Mouse (Mus musculus): Measurements from ENCODE around the gene Med27. TPM values are rescaled to one million over a fixed set of nuclear protein-coding genes. Genes with fewer than 3 reads are reported as not detected.

The Med27 gene
- polyA plus RNA-seq, 1 experiment from 2014 or later, result 40.6 TPM

DNA sequence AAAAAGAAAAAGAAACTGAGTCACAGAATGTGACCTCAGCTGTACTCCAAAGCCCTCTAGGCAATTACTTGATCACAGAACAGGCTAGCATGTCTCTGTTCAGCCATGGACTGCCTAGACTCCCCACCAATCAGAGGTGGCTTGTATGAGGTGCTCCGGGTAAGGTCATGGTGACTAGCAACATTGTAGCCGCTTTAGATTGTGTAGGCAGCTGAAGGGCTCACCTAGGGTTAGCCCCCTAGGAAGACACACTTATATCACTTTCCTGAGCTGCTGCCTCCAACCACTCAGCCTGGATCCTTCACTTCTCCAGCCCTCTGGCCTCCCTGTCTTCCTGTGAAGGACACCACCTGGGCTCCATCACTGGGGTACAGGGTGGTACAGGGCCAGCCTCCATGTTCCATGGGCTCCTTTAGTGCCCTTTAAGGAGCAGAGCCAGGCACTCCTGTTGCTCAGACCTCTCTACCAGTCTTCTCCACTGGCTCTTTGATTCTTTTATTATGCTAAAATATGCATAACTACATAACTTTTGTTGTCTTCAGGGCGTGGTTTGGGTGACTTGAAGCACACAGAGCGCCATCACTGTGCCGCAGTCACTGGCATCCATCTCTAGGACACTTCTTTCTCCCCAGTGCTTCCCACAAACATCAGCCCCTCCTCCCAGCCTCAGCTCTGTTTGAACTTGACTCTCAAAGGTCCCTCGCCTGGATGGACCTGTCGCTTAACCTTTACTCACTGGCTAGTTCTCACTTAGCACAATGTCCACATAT lies 205.4 kb downstream of the Med27 start:
- Histone ChIP-seq H3K4me1 (ENCODE audit: control insufficient read depth, insufficient read depth, low read length) (peaks cover under 1% of the 10 kb centered on the region; the same call in 1 of the 2 replicates), H3K27ac (ENCODE audit: low read depth, low read length) (no peak overlapping the region), H3K4me2 (no peak overlapping the region), H3K9me3 (replicated peaks; ENCODE audit: control insufficient read depth, low read length) (no peaks in the 10 kb centered on the region), H3K9ac (ENCODE audit: low read depth, low read length) (no peak overlapping the region), H3K4me3 (ENCODE audit: low read depth, low read length) (no peak overlapping the region), H3K27me3 (ENCODE audit: control insufficient read depth, insufficient read depth, low read length) (no peaks in the 10 kb centered on the region), H3K36me3 (ENCODE audit: control insufficient read depth, insufficient read depth, low read length) (no peaks in the 10 kb centered on the region)
- WGBS (ENCODE audit: insufficient replicate concordance), result 71% methylated on average over 7 of the region's 7 CpGs
- no peak for ATAC-seq (replicated peaks; ENCODE audit: insufficient number of reproducible peaks, low FRiP score, low TSS enrichment)

DNA sequence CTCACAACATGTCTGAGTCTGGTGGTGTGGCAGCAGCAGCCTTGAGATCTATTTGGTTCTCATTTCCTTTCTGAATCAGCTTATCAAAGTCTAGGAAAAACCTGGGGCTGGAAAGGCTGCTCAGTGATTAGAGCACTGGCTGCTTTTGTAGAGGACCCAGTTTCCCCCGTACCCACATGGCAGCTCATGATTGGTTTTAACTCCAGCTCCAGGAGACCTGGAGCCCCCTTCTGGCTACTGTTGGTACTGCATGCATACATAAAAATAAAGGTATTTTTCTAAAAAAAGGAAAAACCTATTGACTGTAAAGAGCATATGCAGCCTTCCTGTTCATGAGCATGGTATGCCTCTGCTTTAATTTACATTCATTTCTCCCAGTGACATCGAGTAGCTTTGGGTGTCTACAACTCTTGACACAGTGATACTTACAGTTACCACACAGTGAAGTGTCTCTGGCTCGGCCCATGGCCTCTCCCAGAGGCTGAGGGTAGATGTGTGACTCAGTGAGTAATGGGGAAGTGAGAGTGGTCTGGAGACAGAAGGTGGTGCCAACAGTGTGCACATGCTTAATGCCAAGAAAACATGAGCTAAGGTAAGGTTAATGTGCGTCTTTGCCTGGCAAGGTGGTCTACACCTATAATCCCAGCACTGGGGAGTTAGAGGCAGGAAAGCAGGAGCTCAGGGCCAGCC lies 207.5 kb downstream of the Med27 start:
- Histone ChIP-seq H3K4me3 (ENCODE audit: low read depth, low read length) (no peak overlapping the region), H3K4me1 (ENCODE audit: control insufficient read depth, insufficient read depth, low read length) (no peaks in the 10 kb centered on the region), H3K9ac (ENCODE audit: low read depth, low read length) (no peak overlapping the region), H3K9me3 (replicated peaks; ENCODE audit: control insufficient read depth, low read length) (no peaks in the 10 kb centered on the region), H3K27me3 (ENCODE audit: control insufficient read depth, insufficient read depth, low read length) (no peaks in the 10 kb centered on the region), H3K36me3 (ENCODE audit: control insufficient read depth, insufficient read depth, low read length) (no peaks in the 10 kb centered on the region), H3K27ac (ENCODE audit: low read depth, low read length) (no peak overlapping the region), H3K4me2 (no peak overlapping the region)
- 61% methylated on average over 4 of the region's 4 CpGs for WGBS (ENCODE audit: insufficient replicate concordance)
- no peak for ATAC-seq (replicated peaks; ENCODE audit: insufficient number of reproducible peaks, low FRiP score, low TSS enrichment)

DNA sequence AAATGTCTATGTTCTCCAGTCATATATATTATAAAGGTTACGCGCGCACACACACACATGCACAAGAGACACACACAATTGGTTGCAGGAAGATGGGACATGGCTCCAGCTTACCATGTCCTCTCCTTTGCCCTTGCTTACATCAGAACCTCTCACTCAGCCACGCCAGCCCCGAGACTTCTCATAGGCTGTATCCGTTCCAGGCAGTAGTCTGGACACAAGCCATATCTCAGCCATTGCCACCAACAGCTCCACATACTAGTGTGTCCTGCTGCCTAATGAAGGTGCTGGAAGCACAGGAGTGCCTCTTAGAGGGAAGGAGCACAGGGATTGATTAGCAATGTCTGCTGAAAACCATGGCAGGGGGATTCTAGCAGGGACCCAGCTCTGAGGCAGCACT lies 211.9 kb downstream of the Med27 start:
- Histone ChIP-seq H3K9ac (ENCODE audit: low read depth, low read length) (no peak overlapping the region), H3K4me1 (ENCODE audit: control insufficient read depth, insufficient read depth, low read length) (no peaks in the 10 kb centered on the region), H3K27me3 (ENCODE audit: control insufficient read depth, insufficient read depth, low read length) (no peaks in the 10 kb centered on the region), H3K9me3 (replicated peaks; ENCODE audit: control insufficient read depth, low read length) (no peaks in the 10 kb centered on the region), H3K4me2 (no peak overlapping the region), H3K27ac (ENCODE audit: low read depth, low read length) (no peak overlapping the region), H3K36me3 (ENCODE audit: control insufficient read depth, insufficient read depth, low read length) (no peaks in the 10 kb centered on the region), H3K4me3 (ENCODE audit: low read depth, low read length) (no peak overlapping the region)
- no peak for ATAC-seq (replicated peaks; ENCODE audit: insufficient number of reproducible peaks, low FRiP score, low TSS enrichment)
- WGBS (ENCODE audit: insufficient replicate concordance), result 85% methylated on average over 6 of the region's 6 CpGs

DNA sequence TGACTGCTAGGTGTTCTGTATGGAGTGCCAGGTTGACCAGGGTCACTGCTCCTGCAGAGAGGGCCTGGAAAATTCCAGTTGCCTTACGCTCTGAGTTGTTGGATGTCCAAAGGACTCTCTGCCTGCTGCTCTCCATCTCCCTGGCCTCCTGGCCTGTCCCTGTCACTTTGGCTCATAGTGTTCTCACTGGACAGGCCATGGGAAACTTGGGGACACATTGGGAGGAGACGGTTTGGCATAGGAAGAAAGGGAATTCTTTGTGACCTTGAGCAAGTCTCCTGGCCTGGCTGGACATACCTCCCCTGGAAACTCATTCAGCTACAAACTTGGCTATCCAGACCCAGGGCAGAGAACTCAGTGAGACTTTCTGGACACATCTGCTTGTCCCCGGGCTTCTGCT lies 213.3 kb downstream of the Med27 start:
- no peak overlapping the region for H3K4me3 ChIP-seq (ENCODE audit: low read depth, low read length)

DNA sequence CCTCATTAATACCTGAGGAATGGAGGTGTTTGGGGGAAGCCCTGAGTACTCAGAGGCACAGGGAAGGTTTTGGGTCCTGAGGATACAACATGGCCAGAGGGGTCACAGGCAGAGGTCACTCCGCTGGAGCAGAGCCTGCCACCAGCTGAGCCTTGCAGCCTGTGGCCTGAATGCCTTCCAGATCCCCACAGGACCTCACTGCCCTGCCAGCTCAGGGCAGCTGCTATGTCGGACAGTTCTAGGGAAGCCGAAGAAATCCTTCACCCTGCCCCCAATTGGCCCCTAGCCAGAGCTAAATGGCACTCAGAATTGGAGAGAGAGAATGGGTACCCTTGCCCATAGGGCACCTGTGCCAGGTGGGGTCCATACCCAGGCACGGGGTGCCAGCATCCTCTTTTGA lies 214.8 kb downstream of the Med27 start:
- Histone ChIP-seq H3K4me1 (ENCODE audit: control insufficient read depth, insufficient read depth, low read length) (peaks cover 3% of the 10 kb centered on the region; the same call in 1 of the 2 replicates), H3K4me3 (ENCODE audit: low read depth, low read length) (no peak overlapping the region), H3K9ac (ENCODE audit: low read depth, low read length) (no peak overlapping the region), H3K27me3 (ENCODE audit: control insufficient read depth, insufficient read depth, low read length) (no peaks in the 10 kb centered on the region), H3K4me2 (no peak overlapping the region), H3K9me3 (replicated peaks; ENCODE audit: control insufficient read depth, low read length) (no peaks in the 10 kb centered on the region), H3K36me3 (ENCODE audit: control insufficient read depth, insufficient read depth, low read length) (no peaks in the 10 kb centered on the region), H3K27ac (ENCODE audit: low read depth, low read length) (no peak overlapping the region)
- no peak for ATAC-seq (replicated peaks; ENCODE audit: insufficient number of reproducible peaks, low FRiP score, low TSS enrichment)
- WGBS (ENCODE audit: insufficient replicate concordance), result 67% methylated on average over 4 of the region's 4 CpGs

More for the DNA sequence above, 213.3 kb downstream of the Med27 start:
- WGBS (ENCODE audit: insufficient replicate concordance), result 67% methylated on average over 3 of the region's 3 CpGs
- Histone ChIP-seq H3K9ac (ENCODE audit: low read depth, low read length) (no peak overlapping the region), H3K4me2 (no peak overlapping the region), H3K27me3 (ENCODE audit: control insufficient read depth, insufficient read depth, low read length) (no peaks in the 10 kb centered on the region), H3K36me3 (ENCODE audit: control insufficient read depth, insufficient read depth, low read length) (no peaks in the 10 kb centered on the region), H3K9me3 (replicated peaks; ENCODE audit: control insufficient read depth, low read length) (no peaks in the 10 kb centered on the region), H3K27ac (ENCODE audit: low read depth, low read length) (no peak overlapping the region), H3K4me1 (ENCODE audit: control insufficient read depth, insufficient read depth, low read length) (no peaks in the 10 kb centered on the region)
- ATAC-seq (replicated peaks; ENCODE audit: insufficient number of reproducible peaks, low FRiP score, low TSS enrichment), result no peak

DNA sequence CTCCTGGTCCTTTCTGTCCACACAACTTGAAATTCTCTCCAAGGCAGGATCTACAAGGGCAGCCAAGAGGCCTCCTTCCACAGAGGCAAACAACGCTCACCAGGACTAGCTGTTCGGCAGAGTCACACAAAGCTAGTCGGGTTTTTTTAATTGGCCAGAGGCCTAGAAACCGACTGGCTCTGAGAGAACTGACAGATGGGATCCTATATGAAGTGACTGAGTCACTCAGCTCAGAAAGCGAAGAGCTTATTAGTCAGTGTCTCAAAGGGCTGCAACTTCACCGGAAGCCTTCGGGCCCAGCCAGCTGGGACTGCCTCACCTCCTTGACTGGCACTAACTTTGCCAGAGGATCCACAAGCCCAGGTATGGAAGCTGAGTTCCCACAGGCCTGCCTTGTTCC lies 217.4 kb downstream of the Med27 start:
- no peaks in the 10 kb centered on the region for H3K27me3 ChIP-seq (ENCODE audit: control insufficient read depth, insufficient read depth, low read length)
- peaks cover 3% of the 10 kb centered on the region; the same call in 1 of the 2 replicates for H3K4me1 ChIP-seq (ENCODE audit: control insufficient read depth, insufficient read depth, low read length)
- H3K4me3 ChIP-seq (ENCODE audit: low read depth, low read length), result no peak overlapping the region
- WGBS (ENCODE audit: insufficient replicate concordance), result 75% methylated on average over 7 of the region's 7 CpGs
- no peaks in the 10 kb centered on the region for H3K36me3 ChIP-seq (ENCODE audit: control insufficient read depth, insufficient read depth, low read length)
- no peak overlapping the region for H3K27ac ChIP-seq (ENCODE audit: low read depth, low read length)
- H3K4me2 ChIP-seq, result no peak overlapping the region
- ATAC-seq (replicated peaks; ENCODE audit: insufficient number of reproducible peaks, low FRiP score, low TSS enrichment), result no peak
- no peak overlapping the region for H3K9ac ChIP-seq (ENCODE audit: low read depth, low read length)
- no peaks in the 10 kb centered on the region for H3K9me3 ChIP-seq (replicated peaks; ENCODE audit: control insufficient read depth, low read length)

DNA sequence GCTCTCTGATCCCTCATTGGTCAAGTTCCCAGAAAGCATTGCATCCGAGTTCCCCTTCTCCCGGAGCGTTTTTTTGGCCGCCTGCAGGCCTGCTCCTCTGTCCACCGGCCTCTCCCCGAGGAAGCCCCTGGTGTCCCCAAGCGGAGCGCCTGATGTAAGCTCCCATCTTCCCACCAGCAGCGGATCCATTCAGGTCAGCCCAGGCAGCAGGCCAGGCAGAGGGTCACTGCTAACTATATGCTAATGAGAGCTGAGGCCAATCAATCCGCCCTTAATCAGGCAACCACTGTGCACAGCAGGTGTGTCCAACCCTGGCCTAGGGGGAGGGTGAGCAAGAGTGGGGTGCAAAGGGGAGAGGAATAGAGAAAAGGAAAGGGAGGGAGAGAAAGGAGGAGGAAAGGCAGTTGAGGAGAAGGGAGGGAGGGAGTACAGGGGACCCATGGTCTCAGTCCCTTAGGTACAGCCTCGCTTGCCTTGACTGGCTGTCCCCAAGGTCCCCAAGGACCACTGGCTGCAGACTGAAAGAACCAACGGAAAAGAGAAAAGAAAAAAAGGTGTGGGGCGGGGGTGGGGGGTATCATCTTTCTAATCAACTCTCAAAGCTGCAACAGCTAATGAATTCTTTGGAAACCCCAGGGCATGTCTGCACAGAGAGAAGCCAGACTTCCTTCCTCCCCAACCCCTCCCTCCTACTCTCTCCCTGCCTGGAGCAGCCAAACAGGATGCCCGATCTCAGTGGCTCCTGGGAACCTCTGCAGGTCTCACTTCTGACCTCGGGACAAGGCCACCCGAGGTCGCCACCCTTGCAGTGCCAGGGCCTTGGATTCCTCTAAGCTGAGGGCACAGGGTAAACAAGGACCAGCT lies 219.2 kb downstream of the Med27 start:
- Histone ChIP-seq H3K4me2 (no peak overlapping the region), H3K27ac (ENCODE audit: low read depth, low read length) (no peak overlapping the region), H3K27me3 (ENCODE audit: control insufficient read depth, insufficient read depth, low read length) (no peaks in the 10 kb centered on the region), H3K36me3 (ENCODE audit: control insufficient read depth, insufficient read depth, low read length) (no peaks in the 10 kb centered on the region), H3K9ac (ENCODE audit: low read depth, low read length) (no peak overlapping the region), H3K9me3 (replicated peaks; ENCODE audit: control insufficient read depth, low read length) (no peaks in the 10 kb centered on the region), H3K4me3 (ENCODE audit: low read depth, low read length) (no peak overlapping the region), H3K4me1 (ENCODE audit: control insufficient read depth, insufficient read depth, low read length) (peaks cover 3% of the 10 kb centered on the region; the same call in 1 of the 2 replicates)
- WGBS (ENCODE audit: insufficient replicate concordance), result 11% methylated on average over 17 of the region's 17 CpGs
- ATAC-seq (replicated peaks; ENCODE audit: insufficient number of reproducible peaks, low FRiP score, low TSS enrichment), result no peak

DNA sequence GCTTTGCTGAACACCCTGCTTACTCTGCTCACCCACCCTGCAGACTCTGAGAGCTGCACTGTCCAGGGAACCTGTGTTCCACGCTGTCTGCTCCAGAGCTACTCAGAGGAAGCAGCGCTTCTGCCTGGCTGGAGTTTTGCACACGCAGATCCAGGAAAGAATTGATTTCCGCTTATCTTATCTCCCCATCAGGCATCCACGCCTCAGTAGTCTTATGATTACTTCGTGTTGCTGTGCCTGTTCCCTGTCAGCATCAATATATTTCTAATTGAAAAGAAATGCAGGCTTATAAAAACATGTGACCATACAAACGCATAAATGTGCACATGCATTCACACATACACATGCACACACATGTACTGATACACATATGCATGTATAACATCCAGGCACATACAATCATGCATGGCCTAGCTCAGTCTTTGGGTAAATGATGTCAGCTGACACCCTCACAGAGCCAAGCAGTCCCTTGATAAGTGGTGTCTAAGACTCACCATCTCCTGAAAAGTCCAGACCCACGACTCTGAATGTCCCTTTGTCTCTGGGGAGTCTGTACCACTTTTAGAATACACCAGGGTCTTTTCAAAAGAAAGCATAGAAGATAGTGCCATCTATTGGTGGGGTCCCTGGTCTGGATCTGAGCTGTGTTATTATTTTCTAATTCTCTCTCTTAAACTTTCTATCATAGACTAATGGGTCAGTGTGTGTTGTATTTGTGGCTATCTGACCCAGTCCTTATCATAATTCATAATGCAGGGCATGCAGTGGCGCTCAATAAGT lies 225.5 kb downstream of the Med27 start:
- H3K27ac ChIP-seq (ENCODE audit: low read depth, low read length), result no peak overlapping the region
- H3K27me3 ChIP-seq (ENCODE audit: control insufficient read depth, insufficient read depth, low read length), result peaks cover 3% of the 10 kb centered on the region; the same call in 1 of the 2 replicates
- H3K4me1 ChIP-seq (ENCODE audit: control insufficient read depth, insufficient read depth, low read length), result 0 out of 2 replicates have a peak, but pooled peaks cover 2% of the 10 kb centered on the region
- WGBS (ENCODE audit: insufficient replicate concordance), result 51% methylated on average over 9 of the region's 9 CpGs
- no peak overlapping the region for H3K4me3 ChIP-seq (ENCODE audit: low read depth, low read length)
- H3K36me3 ChIP-seq (ENCODE audit: control insufficient read depth, insufficient read depth, low read length), result no peaks in the 10 kb centered on the region
- no peak for ATAC-seq (replicated peaks; ENCODE audit: insufficient number of reproducible peaks, low FRiP score, low TSS enrichment)
- H3K9me3 ChIP-seq (replicated peaks; ENCODE audit: control insufficient read depth, low read length), result no peaks in the 10 kb centered on the region
- no peak overlapping the region for H3K9ac ChIP-seq (ENCODE audit: low read depth, low read length)
- no peak overlapping the region for H3K4me2 ChIP-seq

Data from heart, embryonic 11.5 days (tissue).